Mouse (Mus musculus): ENCODE measurements around the gene Ireb2.
"Not testable (repeated sequence)": the region's sequence is repeated elsewhere in the genome, so short reads cannot be mapped to it uniquely, and the experiment has no call there.

Gene Ireb2

DNA sequence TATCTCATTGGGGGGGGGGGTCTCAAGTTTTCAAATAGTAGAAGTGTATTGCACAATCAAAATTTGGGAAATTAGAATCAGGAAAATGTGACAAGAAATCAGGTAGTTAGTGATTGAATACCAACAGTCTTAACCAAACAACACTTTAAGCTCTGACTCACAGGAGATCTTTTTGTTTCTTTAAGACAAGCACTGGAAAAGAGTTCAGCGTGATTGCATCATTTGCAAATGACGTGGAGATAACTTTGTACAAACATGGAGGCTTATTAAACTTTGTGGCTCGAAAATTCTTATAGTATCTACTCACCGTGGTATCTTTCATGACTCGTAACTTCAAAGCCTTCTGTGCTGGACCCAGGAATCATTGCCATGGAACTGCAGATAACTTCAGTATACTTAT is 45.9 kb downstream of the Ireb2 start:
- DNase-seq = no peak

- no peak for DNase-seq
Measured at GRCm38 (mm10) chr9:54915576-54915975, 52.0 kb downstream of the Ireb2 start.

GRCm38 (mm10) chr9:54916401-54916800 is 52.8 kb downstream of the Ireb2 start:
- no peak for DNase-seq

DNA sequence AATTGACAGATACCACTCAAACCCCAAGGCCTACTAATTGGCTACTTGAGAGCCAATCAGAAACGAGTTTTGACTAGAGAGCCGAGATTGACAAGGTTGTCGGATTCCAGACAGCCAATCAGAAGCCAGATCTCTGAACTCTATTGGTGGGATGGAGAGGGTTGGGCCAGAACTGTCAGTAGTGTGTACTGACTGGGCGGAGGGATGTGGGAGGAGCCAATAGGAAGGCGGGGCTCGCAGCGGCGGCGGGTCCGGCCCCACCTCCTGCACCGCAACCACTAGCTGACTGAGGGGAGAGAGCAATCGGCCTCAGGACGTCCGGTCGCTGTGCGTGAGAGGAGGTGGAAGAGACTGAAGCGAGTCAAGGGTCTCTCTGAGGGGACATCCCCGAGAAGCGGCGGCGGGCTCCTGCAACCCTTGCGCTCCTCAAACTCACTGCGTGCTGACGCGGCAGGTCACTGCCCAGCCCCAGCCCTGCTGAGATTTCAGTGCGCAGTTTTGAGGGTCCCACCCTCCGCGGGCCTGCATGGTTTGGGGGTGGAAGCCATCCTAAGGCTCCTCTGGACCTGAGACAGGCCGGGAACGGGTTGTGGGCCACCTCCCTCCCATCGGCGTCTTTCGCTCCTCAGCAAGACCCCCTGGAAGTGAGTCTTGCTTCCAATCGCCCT is 53.6 kb downstream of the Ireb2 start, which contains the start of gene Hykk:
Gene Hykk, plus strand, starts transcription at position 274 of the 668 bp plus-strand sequence.
- DNase-seq = peak; percentile 86

- DNase-seq = no peak
Measured at GRCm38 (mm10) chr9:54918191-54918590, 54.6 kb downstream of the Ireb2 start.

GRCm38 (mm10) chr9:54918781-54919180 is 55.2 kb downstream of the Ireb2 start:
- DNase-seq = no peak

DNA sequence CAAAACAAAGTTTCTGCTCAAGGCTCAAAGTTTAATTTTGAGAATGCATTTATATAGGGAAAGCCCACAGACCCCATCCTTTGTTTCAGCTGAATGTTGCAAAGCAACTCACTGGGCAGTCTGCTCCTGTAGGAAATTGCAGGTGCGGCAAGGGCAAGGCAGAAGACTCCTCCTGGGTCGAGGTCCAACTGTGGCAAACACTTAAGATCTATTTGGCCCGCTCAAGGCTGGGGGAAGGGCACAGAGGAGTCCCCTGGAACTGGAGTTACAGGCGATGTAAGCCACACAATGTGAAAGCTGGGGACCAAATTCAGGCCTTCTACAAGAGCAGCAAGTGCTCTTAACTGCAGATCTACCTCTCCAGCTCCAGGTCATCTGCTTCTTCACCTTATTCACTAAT is 56.4 kb downstream of the Ireb2 start:
- DNase-seq = no peak

DNA sequence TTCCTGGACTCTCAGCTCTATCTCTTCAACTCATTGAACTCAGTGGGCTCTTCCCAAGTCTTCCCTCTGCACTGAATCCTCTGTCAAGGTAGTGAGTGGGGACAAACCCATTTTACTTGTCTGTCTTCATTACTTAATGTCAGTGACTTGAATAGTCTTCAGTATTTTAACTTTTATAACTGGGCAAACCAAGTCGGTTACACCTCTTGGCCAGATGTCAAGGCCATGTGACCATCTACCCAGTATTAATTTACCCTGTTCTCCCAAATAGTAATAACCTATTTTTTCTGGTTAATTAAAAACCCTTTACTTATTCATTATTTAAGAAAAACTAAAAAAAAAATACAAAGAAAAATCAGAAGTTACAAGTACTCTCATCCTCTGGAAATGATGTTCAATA is 67.2 kb downstream of the Ireb2 start:
- no peak for DNase-seq

- no peak for DNase-seq
Measured at GRCm38 (mm10) chr9:54931765-54932164, 68.2 kb downstream of the Ireb2 start.

DNA sequence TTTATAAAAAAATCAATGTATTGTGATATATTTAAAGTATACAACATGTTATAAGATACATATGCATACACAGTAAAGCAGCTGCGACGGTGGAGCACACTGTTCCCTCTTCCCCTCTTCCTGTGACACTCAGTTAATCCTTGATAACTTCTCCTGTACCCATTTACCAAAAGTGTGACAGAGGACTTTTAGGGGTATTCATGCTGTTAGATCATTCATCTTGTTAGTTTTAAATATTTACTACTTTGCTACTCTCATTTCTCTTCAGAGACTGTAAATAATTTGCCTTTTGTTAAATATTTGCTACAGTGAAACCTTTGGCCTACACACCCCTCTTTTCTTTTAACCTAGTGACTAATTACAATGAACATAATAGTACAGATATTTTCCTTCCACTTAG is 68.8 kb downstream of the Ireb2 start:
- DNase-seq = no peak

- DNase-seq = no peak
Measured at GRCm38 (mm10) chr9:54942071-54942470, 78.5 kb downstream of the Ireb2 start.

DNA sequence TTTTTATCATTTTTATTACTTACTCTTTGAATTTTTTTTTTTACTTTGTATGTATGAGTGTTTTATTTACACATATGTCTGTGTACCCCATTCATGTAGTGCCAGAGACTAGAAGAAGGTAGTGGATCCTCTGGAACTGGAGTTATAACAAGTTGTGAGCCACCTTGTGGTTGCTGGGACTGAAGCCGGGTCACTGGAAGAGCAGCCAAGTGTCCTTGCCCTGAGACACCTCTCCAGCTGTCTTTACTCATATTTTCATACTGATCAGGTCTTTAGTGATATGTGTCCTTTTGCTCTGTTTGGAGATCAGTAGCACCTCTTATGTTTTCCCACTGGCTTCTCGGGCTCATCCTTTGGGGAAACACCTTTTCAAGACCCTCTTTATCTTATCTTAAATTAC is 80.9 kb downstream of the Ireb2 start:
- DNase-seq = no peak

DNA sequence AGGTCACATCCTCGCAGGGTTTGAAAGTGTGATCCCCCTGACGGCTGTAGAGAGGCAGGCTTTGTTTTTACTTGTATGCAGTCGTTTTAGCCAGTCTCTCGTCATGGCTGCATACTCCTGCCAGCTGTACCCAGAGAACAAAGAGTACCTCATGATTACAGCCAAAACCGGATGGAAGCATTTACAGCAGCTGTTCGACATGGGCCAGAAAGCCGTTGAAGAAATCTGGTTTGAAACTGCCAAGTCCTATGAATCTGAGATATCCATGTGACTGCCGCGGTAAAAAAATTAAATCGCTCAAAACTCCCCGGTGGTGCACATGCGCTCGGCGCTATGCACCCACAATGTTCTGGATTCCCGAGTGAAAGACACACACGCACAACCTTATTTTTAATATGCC is 82.7 kb downstream of the Ireb2 start:
- DNase-seq = no peak

- no peak for DNase-seq
Measured at GRCm38 (mm10) chr9:54949465-54949864, 85.9 kb downstream of the Ireb2 start.

DNA sequence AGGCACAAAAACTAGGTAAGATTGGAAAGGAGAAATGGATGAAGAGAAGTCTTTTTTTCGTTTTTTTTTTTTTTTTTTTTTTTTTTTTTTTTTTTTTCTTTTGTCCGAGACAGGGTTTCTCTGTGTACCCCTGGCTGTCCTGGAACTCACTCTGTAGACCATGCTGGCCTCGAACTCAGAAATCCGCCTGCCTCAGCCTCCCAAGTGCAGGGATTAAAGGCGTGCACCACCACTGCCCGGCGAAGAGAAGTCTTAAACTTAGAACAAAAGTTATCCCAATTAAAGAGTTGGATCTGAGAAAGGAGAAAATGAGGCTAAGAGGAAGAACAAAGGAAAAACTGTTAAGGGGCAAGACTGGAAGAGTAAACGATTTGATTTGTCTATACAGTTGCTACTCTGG is 86.6 kb downstream of the Ireb2 start:
- DNase-seq = not testable (repeated sequence)

DNA sequence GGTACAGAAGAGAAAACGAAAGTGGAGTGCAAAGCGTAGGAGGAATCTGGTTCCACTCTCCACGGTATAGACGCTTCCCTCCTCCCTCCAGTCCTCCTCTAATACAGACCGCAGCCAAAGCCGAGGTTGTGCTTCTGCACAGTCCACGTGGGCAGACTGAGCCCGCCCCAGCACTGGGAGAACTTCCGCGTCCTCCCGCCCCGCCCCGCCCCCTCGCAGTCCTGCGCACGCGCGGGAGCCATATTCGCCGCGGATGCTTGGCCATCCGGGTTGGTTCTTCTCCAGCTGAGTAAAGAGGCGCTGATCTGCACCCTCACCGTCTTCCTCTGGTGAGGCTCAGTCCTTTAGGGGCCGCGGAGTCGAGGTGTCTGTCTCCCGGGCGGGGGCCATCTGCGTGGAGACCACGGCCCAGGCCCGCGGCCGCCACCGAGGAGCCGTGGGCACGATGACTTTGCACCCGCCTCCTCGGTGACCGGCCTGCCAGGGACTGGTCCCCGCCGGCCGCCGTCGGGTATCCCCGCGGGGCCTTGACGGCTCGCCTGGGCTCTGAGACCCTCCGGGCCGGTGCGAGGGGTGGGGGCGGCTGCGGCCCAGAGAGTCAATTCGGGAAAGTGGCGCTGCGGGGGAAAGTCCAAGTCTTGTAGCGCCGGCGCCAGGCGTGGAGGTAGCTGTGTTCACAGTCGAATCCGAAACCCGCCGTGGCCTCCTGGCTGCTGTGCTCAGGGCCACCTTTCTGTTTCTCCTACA is 87.2 kb downstream of the Ireb2 start, which contains the start of the genes Psma4 and AY074887:
Gene Psma4, plus strand, starts transcription at position 216 of the 747 bp plus-strand sequence.
Gene AY074887, minus strand, starts transcription at position 424 of the 747 bp plus-strand sequence.
- DNase-seq = peak; percentile 94

DNA sequence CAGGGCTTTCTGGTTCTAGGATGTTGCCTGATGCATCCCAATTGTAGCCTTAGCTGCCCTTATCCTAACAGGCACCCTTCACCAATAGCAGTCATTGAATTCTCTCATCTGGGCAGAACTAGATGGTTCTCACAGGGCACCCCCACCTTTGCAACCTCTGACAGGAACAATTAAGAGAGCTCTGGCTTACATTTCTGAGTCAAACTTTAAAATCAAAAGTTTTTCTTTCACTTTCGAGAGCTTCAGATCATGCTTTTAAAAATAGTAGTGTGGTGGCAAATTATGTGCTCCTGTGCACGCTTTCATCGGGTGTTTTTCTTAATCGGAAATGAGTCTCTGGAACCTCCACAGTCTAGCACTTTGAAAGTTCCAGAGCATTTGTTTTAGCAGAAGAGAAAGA is 97.5 kb downstream of the Ireb2 start:
- no peak for DNase-seq
